Mouse (Mus musculus) frontal cortex, postnatal 14 days (tissue): ENCODE measurements around the gene Endod1.
A peak's percentile ranks its signal among the peaks of the same experiment; 100 is the strongest.
"Not testable (repeated sequence)": the region's sequence is repeated elsewhere in the genome, so short reads cannot be mapped to it uniquely, and the experiment has no call there.

Experiments used
- DNase-seq, 2 experiments: peaks; one replicate each; pipeline ENCODE4 v3.0.0; 2022; ENCODE audit warnings: low spot score in 2 of 2

Endod1 gene

DNA sequence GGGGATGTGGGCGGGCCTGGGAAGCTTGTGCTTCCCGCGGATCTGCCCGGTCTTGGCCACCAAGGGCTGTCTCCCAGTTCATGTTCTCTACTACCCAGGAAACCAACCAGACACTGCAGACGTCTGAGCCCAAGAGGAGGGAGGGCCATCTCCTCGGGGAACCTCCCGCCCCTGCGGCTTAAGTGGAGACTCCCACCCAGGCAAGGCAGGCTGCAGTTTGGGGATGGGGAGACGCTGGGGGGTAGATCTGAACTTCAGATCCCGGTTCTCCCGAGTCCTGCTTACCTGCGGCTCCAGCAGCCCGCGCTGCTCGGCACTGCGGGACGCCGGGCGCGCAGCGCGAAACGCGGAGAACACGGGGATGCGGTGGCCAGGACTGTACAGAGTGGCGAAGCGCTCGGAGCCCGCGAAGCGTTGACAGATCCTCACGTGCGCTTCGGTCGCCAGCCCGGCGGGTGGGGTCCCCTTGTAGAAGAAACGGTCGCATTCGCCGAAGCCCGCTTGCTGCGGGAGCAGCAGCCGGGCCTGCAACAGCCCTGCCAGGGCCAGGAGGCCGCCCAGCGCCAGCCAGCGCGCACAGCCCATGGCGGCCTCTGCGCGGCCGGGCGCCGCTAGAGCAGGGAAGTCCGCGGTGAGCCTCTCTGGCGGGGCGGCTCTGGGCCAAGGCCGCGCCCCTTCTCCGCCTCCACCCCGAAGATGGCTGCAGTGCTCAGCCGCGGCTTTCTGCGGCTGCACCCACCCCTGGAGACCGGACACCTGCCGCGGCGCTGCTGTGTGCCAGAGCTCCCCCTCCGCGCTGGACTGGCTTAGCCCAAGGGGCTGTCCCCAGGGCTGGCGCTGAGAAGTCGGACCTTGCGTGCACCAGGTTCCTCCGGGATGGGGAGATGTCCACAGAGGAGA, 671 bp downstream of the Endod1 start:
- peak; percentile 67 to 72 for DNase-seq

GRCm38 (mm10) chr9:14379769-14380385, 1.4 kb downstream of the Endod1 start:
- DNase-seq, result no peak

DNA sequence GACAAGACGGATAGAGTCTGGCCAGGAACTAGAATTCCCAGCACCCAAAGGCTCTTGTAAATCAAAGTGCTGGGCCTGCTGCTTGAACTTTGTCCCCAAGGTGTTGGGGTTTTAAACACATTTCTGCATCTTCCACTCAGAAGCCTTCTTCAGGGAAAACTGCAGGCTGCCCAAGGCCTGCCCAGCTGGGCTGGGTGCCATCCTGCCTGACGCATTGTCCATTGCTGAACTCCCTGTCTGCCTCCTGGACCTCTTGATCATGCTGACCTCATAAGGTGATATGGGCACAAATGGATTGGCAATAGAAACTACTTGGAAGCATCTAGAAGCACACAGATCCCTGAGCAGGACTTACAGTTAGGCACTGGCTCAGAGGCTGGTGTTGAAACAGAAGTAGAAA, 3.2 kb downstream of the Endod1 start:
- no peak for DNase-seq

GRCm38 (mm10) chr9:14376149-14376548, 5.2 kb downstream of the Endod1 start:
- no peak for DNase-seq

GRCm38 (mm10) chr9:14372440-14372839, 8.9 kb downstream of the Endod1 start:
- no peak for DNase-seq

DNA sequence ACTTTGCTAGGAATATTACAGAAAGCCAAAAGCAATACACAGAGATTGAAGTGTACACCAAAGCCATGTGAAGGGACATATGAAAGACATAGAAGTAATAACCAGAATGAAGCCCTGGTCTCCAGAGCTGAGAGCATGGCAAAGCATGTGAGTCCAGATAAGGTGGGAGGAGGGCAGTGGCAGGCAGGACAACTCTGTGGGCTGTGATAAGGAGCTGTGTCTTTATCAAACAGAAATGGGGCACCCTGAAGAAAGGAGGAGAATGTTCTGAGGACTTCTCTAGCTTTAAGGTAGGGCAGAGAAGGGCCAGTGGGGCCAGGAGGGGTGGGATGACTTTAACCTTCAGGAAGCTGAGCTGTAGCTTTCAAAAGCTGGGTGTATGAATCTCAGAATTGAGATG, 12.0 kb downstream of the Endod1 start:
- DNase-seq, result no peak

GRCm38 (mm10) chr9:14367850-14368249, 13.5 kb downstream of the Endod1 start:
- no peak for DNase-seq

DNA sequence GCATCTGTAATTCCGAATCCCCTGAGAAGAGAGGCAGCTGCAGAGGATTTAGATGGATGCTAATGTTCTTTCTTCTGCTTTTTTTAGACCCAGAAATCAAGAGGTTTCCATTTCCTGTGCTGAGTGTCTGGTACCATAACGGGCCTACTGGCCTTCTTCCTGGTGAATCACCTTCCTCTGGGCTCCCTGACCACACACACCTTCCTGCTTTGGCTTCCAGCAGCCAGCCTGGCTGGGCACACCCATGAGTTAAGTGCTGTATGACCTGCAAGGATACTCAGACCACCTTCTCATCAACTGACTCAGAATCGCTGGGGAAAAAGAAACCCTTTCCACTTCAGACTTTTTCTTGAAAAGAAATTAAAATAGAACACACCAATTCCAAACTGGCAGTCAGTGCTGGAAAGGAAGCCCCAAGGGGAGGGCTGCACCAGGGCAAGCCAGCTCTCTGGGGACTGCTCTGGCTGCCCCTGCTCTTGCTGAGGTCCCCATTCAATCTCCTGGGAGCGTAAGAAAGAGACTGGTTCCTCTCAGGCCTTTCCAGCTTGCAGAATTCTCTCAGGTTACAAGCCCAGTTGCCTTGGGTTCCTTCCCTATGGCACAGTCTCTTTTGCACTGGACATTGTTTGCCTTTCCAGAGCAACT, 15.7 kb downstream of the Endod1 start:
- DNase-seq, result no peak

DNA sequence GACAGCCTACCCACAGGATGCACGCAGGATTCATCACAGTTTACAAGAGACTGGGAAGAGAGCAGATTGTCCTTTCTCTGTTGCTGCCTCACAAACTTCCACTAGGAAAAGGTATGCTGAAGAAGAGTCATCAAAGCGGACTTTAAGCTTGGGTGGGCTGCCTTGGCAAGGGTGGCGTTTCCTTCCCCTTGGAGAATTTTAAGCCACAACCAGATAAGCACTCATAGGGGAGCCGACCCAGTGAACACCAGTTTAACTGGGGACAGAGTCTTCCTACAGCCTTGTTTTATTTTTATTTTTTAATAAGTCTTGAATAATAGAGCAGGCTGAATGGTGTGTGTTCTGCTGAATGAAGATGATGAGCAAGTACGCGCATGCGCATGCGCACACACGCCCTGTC, 16.6 kb downstream of the Endod1 start:
- no peak for DNase-seq

DNA sequence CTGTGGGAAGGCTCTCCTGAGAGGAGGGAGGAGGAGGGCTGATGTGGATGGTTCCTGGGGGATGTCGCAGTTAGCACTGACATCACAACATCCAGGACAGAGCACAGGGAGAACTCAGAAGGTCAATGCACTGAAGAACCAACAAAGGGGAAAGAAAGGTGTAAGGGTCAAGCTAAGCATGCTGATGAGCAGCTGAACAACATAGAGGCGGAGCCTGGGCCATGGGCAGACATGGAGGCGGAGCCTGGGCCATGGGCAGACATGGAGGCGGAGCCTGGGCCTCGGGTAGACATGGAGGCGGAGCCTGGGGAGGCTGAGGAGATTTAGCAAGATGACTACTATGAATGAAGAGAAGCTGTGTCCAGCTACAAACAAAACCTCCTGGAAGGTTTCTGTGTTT, 17.8 kb downstream of the Endod1 start:
- no peak for DNase-seq

DNA sequence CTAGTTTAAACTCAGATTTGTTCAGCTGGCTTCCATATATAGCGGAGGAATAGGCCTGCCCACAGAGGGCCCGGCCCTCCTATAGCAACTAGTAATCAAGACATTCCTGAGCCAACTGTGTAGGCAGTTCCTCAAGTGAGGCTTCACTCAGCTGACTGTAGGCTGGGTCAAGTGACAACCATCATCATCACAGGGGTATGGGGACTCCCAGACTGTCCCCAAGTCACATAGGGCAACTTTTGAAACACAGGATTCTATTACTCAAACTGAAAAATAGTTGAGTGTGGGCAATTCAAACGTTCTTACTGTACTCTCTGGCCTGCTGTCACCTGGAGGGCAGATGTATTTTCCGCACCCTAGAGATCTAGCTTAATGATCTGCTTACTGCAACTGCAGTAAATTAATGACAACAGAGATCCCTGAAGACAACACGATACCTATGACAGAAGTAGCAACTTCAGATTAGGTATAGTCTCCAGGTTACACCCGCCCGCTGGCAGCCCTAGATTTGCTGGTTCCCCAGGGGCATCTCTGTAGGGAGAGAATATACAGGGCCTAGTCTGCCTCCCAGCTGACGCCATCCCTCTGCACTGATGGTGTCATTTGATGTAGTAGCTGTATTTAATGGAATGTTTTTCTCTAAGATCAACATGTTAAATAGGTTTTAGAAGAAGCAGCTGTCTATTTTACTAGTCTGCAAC, 19.1 kb downstream of the Endod1 start:
- no peak for DNase-seq

GRCm38 (mm10) chr9:14357033-14357432, 24.3 kb downstream of the Endod1 start:
- DNase-seq, result no peak

GRCm38 (mm10) chr9:14354852-14355251, 26.5 kb downstream of the Endod1 start:
- no peak for DNase-seq

DNA sequence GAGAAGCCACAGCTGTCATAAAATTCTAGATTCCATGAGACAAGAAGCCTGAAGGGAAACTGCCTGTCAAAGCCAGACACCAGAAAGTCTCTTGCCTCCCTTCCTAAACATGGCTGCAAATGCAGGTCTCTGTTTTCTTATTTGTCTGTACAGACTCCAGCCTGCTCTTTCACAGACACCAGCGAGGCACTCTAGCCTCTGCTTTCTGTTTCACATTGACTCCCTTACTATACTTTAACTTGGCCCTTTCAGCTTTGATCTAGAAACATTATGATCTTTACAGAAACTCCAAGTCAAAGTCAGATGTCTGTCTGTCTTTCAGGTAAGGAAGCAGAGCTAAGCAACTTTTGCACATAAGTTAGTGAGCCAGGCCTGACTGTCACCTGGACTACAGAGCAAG, 29.0 kb downstream of the Endod1 start:
- no peak for DNase-seq

DNA sequence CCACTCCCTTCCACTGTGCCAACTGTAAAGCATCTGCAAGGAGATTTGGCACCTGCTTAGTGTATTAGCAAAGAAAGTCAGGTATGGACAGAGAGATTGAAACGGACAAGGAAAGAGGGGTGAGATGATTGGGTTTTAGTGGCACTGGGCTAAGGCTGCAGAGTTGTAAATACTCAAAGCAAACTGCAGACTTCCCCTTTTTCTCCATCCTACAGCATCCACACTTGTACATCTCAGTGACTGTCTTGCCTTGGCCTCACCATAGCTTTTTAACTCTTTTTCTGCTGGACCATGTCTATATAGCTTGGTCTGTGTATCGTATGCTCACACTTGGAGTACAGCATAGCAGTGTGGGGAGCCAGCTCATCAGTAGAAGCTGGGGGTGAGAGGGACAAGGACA, 30.5 kb downstream of the Endod1 start:
- no peak for DNase-seq

- DNase-seq, result no peak
Measured at GRCm38 (mm10) chr9:14349380-14349779, 31.9 kb downstream of the Endod1 start.

- DNase-seq, result no peak
Measured at GRCm38 (mm10) chr9:14348416-14348815, 32.9 kb downstream of the Endod1 start.

DNA sequence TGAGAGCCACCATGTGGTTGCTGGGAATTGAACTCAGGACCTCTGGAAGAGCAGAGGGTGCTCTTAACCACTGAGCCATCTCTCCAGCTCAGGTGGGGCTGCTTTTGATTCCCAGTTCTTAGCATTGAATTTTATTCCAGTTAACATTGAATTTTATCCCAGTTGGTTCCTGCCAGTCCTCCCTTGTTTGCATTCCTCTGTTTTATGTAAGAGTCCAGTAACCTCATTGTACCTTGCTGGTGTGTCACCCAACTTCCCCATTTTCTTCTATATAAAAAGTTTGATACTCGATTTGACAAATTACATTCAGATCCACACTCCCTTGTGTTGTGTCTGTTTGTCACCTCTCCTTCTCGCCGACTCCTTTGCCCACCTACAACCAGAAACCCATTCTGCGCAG, 35.4 kb downstream of the Endod1 start:
- DNase-seq, result not testable (repeated sequence)

DNA sequence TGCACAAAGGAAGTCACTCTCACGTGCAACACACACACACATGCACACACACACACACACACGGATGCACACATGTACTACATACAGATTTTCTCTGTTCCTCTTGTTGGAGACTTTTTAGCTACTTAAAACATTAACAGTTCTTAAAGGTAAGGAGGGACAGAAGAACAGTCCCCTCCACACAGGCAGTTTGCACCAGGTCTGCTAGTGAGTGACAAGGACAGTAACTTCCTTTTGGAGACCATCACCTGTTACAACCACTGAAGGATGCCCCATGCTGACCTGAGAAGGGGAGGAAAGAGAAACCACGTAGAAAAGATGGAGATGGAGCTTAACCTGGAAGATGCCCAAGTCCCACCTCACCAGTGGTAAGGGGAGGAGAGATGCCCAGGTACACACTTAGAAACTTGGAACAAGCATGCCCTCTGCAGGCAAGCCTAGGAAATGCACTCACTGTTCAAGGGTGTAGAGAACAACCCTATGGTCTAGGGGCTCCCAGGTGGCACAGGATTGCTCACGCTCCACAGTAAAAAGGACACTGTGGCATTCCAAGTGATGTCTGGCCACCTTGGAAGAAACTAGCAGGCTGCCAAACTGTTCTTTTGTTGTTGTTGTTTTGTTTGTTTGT, 39.2 kb downstream of the Endod1 start:
- peak; percentile 52 to 75 for DNase-seq

GRCm38 (mm10) chr9:14338701-14339100, 42.6 kb downstream of the Endod1 start:
- no peak for DNase-seq

- DNase-seq, result no peak
Measured at GRCm38 (mm10) chr9:14336901-14337300, 44.4 kb downstream of the Endod1 start.

DNA sequence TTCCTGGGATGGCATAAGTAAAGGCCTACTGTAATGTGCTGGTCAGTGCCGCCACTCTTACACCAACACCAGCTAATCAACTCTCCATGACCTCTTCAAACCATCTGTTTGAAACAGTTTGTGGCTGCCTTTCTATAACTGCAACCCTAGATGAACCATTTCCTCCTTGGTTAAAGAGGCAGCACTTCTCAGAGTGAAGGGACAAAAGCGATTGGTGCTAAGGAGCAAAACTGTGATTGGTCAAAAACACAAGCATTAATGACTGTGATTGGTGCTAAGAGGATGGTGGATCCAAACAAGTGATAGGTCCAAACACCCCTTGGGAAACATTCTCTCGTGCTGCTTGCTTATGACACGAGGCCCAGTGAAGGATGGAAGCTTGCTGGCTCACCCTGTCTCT, 45.5 kb downstream of the Endod1 start:
- no peak for DNase-seq
